Mouse (Mus musculus): Measurements from ENCODE around the gene Aar2. TPM values are rescaled to one million over a fixed set of nuclear protein-coding genes. Genes with fewer than 3 reads are reported as not detected.
"Not testable (repeated sequence)": the region's sequence is repeated elsewhere in the genome, so short reads cannot be mapped to it uniquely, and the experiment has no call there.

Gene Aar2
- polyA plus RNA-seq (2016; fragmentation: Nextera tagmentation; extraction: Ambion mirVana) = 45.9 and 50.2 TPM in 2 replicates

- H3K4me3 ChIP-seq = peak within 1 kb of the TSS; percentile 69
- no peaks in the 10 kb centered on the region for H3K9me3 ChIP-seq
- peak; percentile 77 for DNase-seq (ENCODE audit: low spot score)
- peak within 1 kb of the TSS; percentile 87 for H3K27ac ChIP-seq
- WGBS = 7% methylated on average over 39 of the region's 39 CpGs
- peaks cover 23% of the 10 kb centered on the region for H3K36me3 ChIP-seq
- H3K4me1 ChIP-seq (replicated peaks) = peaks cover 20% of the 10 kb centered on the region
- no peaks in the 10 kb centered on the region for H3K27me3 ChIP-seq (ENCODE audit: insufficient read depth, poor library complexity, severe bottlenecking)
Observed at GRCm38 (mm10) chr2:156547123-156547891, at the start of gene Aar2. Gene Aar2 (plus strand): TSS chr2:156547584.

GRCm38 (mm10) chr2:156497915-156498314 is 49.5 kb upstream of the Aar2 start:
- 43% methylated on average over 5 of the region's 5 CpGs for WGBS
- H3K36me3 ChIP-seq = peaks cover 21% of the 10 kb centered on the region
- no peak overlapping the region for H3K27ac ChIP-seq
- H3K27me3 ChIP-seq (ENCODE audit: insufficient read depth, poor library complexity, severe bottlenecking) = no peaks in the 10 kb centered on the region
- peak; percentile 62 for DNase-seq (ENCODE audit: low spot score)
- H3K4me3 ChIP-seq = no peak overlapping the region
- H3K9me3 ChIP-seq = no peaks in the 10 kb centered on the region
- peaks cover 38% of the 10 kb centered on the region for H3K4me1 ChIP-seq (replicated peaks)

GRCm38 (mm10) chr2:156501025-156501424 is 46.4 kb upstream of the Aar2 start:
- H3K4me3 ChIP-seq = no peak overlapping the region
- no peaks in the 10 kb centered on the region for H3K9me3 ChIP-seq
- peaks cover 15% of the 10 kb centered on the region; the same call in 1 of the 2 replicates for H3K36me3 ChIP-seq
- 90% methylated on average over 1 of the region's 1 CpGs for WGBS
- no peak for DNase-seq (ENCODE audit: low spot score)
- no peak overlapping the region for H3K27ac ChIP-seq
- no peaks in the 10 kb centered on the region for H3K27me3 ChIP-seq (ENCODE audit: insufficient read depth, poor library complexity, severe bottlenecking)
- H3K4me1 ChIP-seq (replicated peaks) = peaks cover 20% of the 10 kb centered on the region

GRCm38 (mm10) chr2:156505533-156505932 is 41.9 kb upstream of the Aar2 start:
- no peak overlapping the region for H3K27ac ChIP-seq
- WGBS = 90% methylated on average over 13 of the region's 13 CpGs

GRCm38 (mm10) chr2:156512028-156512427 is 35.4 kb upstream of the Aar2 start:
- no peaks in the 10 kb centered on the region for H3K9me3 ChIP-seq
- 86% methylated on average over 7 of the region's 7 CpGs for WGBS
- no peaks in the 10 kb centered on the region for H3K27me3 ChIP-seq (ENCODE audit: insufficient read depth, poor library complexity, severe bottlenecking)
- peaks cover 46% of the 10 kb centered on the region for H3K36me3 ChIP-seq
- H3K27ac ChIP-seq = no peak overlapping the region
- no peak for DNase-seq (ENCODE audit: low spot score)
- peaks cover 4% of the 10 kb centered on the region; the same call in 1 of the 2 replicates for H3K4me1 ChIP-seq (replicated peaks)
- H3K4me3 ChIP-seq = no peak overlapping the region

More at GRCm38 (mm10) chr2:156505533-156505932, 41.9 kb upstream of the Aar2 start:
- Histone ChIP-seq H3K4me1 (replicated peaks) (no peaks in the 10 kb centered on the region), H3K36me3 (peaks cover 46% of the 10 kb centered on the region), H3K4me3 (no peak overlapping the region), H3K9me3 (no peaks in the 10 kb centered on the region), H3K27me3 (ENCODE audit: insufficient read depth, poor library complexity, severe bottlenecking) (no peaks in the 10 kb centered on the region)
- DNase-seq (ENCODE audit: low spot score) = no peak

- H3K4me3 ChIP-seq = no peak overlapping the region
- no peak for DNase-seq (ENCODE audit: low spot score)
- H3K36me3 ChIP-seq = peaks cover 40% of the 10 kb centered on the region
- H3K4me1 ChIP-seq (replicated peaks) = peaks cover 4% of the 10 kb centered on the region; the same call in 1 of the 2 replicates
- 64% methylated on average over 6 of the region's 6 CpGs for WGBS
- no peaks in the 10 kb centered on the region for H3K27me3 ChIP-seq (ENCODE audit: insufficient read depth, poor library complexity, severe bottlenecking)
- H3K27ac ChIP-seq = no peak overlapping the region
- H3K9me3 ChIP-seq = no peaks in the 10 kb centered on the region
Observed at GRCm38 (mm10) chr2:156512561-156512960, 34.8 kb upstream of the Aar2 start.

- DNase-seq (ENCODE audit: low spot score) = no peak
Observed at GRCm38 (mm10) chr2:156515102-156515501, 32.3 kb upstream of the Aar2 start.

GRCm38 (mm10) chr2:156515565-156516185 is 31.7 kb upstream of the Aar2 start:
- peaks cover 19% of the 10 kb centered on the region for H3K36me3 ChIP-seq
- no peaks in the 10 kb centered on the region for H3K27me3 ChIP-seq (ENCODE audit: insufficient read depth, poor library complexity, severe bottlenecking)
- H3K9me3 ChIP-seq = no peaks in the 10 kb centered on the region
- H3K27ac ChIP-seq = no peak overlapping the region
- H3K4me3 ChIP-seq = no peak overlapping the region
- WGBS = 29% methylated on average over 7 of the region's 7 CpGs
- peaks cover 4% of the 10 kb centered on the region; the same call in 1 of the 2 replicates for H3K4me1 ChIP-seq (replicated peaks)
- peak; percentile 72 for DNase-seq (ENCODE audit: low spot score)

More at GRCm38 (mm10) chr2:156515102-156515501, 32.3 kb upstream of the Aar2 start:
- Histone ChIP-seq H3K36me3 (peaks cover 24% of the 10 kb centered on the region), H3K9me3 (no peaks in the 10 kb centered on the region), H3K4me3 (no peak overlapping the region), H3K27ac (no peak overlapping the region), H3K4me1 (replicated peaks) (peaks cover 4% of the 10 kb centered on the region; the same call in 1 of the 2 replicates), H3K27me3 (ENCODE audit: insufficient read depth, poor library complexity, severe bottlenecking) (no peaks in the 10 kb centered on the region)
- WGBS = 91% methylated on average over 9 of the region's 9 CpGs

- 76% methylated on average over 2 of the region's 2 CpGs for WGBS
- DNase-seq (ENCODE audit: low spot score); H3K27ac ChIP-seq; H3K9me3 ChIP-seq; H3K27me3 ChIP-seq (ENCODE audit: insufficient read depth, poor library complexity, severe bottlenecking); H3K4me3 ChIP-seq; H3K4me1 ChIP-seq (replicated peaks): not testable (repeated sequence)
- H3K36me3 ChIP-seq = peaks cover 21% of the 10 kb centered on the region
Observed at GRCm38 (mm10) chr2:156516678-156517077, 30.7 kb upstream of the Aar2 start.

GRCm38 (mm10) chr2:156518306-156518705 is 29.1 kb upstream of the Aar2 start:
- peaks cover 8% of the 10 kb centered on the region; the same call in 1 of the 2 replicates for H3K4me1 ChIP-seq (replicated peaks)
- H3K4me3 ChIP-seq = no peak overlapping the region
- no peak overlapping the region for H3K27ac ChIP-seq
- peaks cover 25% of the 10 kb centered on the region for H3K36me3 ChIP-seq
- no peak for DNase-seq (ENCODE audit: low spot score)
- H3K9me3 ChIP-seq = no peaks in the 10 kb centered on the region
- 84% methylated on average over 6 of the region's 6 CpGs for WGBS
- no peaks in the 10 kb centered on the region for H3K27me3 ChIP-seq (ENCODE audit: insufficient read depth, poor library complexity, severe bottlenecking)

GRCm38 (mm10) chr2:156519584-156519983 is 27.8 kb upstream of the Aar2 start:
- DNase-seq (ENCODE audit: low spot score) = no peak
- no peak overlapping the region for H3K27ac ChIP-seq
- 94% methylated on average over 5 of the region's 5 CpGs for WGBS
- H3K36me3 ChIP-seq = peaks cover 16% of the 10 kb centered on the region; the same call in 1 of the 2 replicates
- peaks cover 14% of the 10 kb centered on the region for H3K4me1 ChIP-seq (replicated peaks)
- H3K27me3 ChIP-seq (ENCODE audit: insufficient read depth, poor library complexity, severe bottlenecking) = no peaks in the 10 kb centered on the region
- H3K4me3 ChIP-seq = no peak overlapping the region
- H3K9me3 ChIP-seq = no peaks in the 10 kb centered on the region

- Histone ChIP-seq H3K27ac (no peak overlapping the region), H3K4me1 (replicated peaks) (peaks cover 18% of the 10 kb centered on the region), H3K9me3 (no peaks in the 10 kb centered on the region), H3K4me3 (no peak overlapping the region), H3K27me3 (ENCODE audit: insufficient read depth, poor library complexity, severe bottlenecking) (no peaks in the 10 kb centered on the region; the same call in 1 of the 2 replicates), H3K36me3 (peaks cover 13% of the 10 kb centered on the region; the same call in 1 of the 2 replicates)
- DNase-seq (ENCODE audit: low spot score) = no peak
- 87% methylated on average over 11 of the region's 11 CpGs for WGBS
Observed at GRCm38 (mm10) chr2:156522994-156523393, 24.4 kb upstream of the Aar2 start.

GRCm38 (mm10) chr2:156524078-156524477 is 23.3 kb upstream of the Aar2 start:
- H3K9me3 ChIP-seq = no peaks in the 10 kb centered on the region
- no peak overlapping the region for H3K27ac ChIP-seq
- peaks cover 13% of the 10 kb centered on the region; the same call in 1 of the 2 replicates for H3K36me3 ChIP-seq
- DNase-seq (ENCODE audit: low spot score) = peak; percentile 16
- WGBS = 35% methylated on average over 3 of the region's 3 CpGs
- no peaks in the 10 kb centered on the region; the same call in 1 of the 2 replicates for H3K27me3 ChIP-seq (ENCODE audit: insufficient read depth, poor library complexity, severe bottlenecking)
- H3K4me1 ChIP-seq (replicated peaks) = peaks cover 18% of the 10 kb centered on the region
- no peak overlapping the region for H3K4me3 ChIP-seq
